Mouse (Mus musculus) MEL (cell line): ENCODE data around the gene Slc9b2. TPM values are rescaled to one million over a fixed set of nuclear protein-coding genes. Genes with fewer than 3 reads are reported as not detected.

ENCODE experiments used
- DNase-seq: peaks from one replicate; pipeline ENCODE4 v3.0.0; 2011; ENCODE audit warnings: low read depth, low spot score
- H3K27ac ChIP-seq: 2 replicates; pipeline ENCODE4 v1.5.1; 2012; ENCODE audit warnings: low read depth, mild to moderate bottlenecking, control low read depth, low read length, moderate library complexity; ENCODE audit not compliant: control insufficient read depth
- H3K27me3 ChIP-seq, 2 experiments: fragments of 150-350 bp in 1 of 2; sonication (generic) in 1 of 2; 2 replicates each; pipeline ENCODE4 v1.6.1; 2012; ENCODE audit warnings: low read length in 2 of 2, mild to moderate bottlenecking in 2 of 2, improper control_type of control experiment in 1 of 2, moderate library complexity in 1 of 2; ENCODE audit not compliant: insufficient read depth in 2 of 2, control insufficient read depth in 1 of 2
- H3K36me3 ChIP-seq, 2 experiments: 2 replicates each; pipeline ENCODE4 v1.6.1; 2012 to 2014; ENCODE audit warnings: low read length in 2 of 2, improper control_type of control experiment in 1 of 2, inconsistent platforms in 1 of 2, mild to moderate bottlenecking in 1 of 2; ENCODE audit not compliant: insufficient read depth in 2 of 2, control insufficient read depth in 1 of 2
- H3K4me1 ChIP-seq, 2 experiments: fragments of 150-350 bp in 1 of 2; sonication (generic) in 1 of 2; 2 replicates each; pipeline ENCODE4 v1.6.1; 2012; ENCODE audit warnings: low read length in 2 of 2, improper control_type of control experiment in 1 of 2, mild to moderate bottlenecking in 1 of 2; ENCODE audit not compliant: insufficient read depth in 2 of 2, control insufficient read depth in 1 of 2
- H3K4me3 ChIP-seq, 2 experiments: fragments of 150-350 bp in 1 of 2; sonication (generic) in 1 of 2; 2 replicates each; pipeline ENCODE4 v1.5.1; 2012; ENCODE audit warnings: low read depth in 2 of 2, low read length in 2 of 2, mild to moderate bottlenecking in 2 of 2, moderate library complexity in 2 of 2, control low read depth in 1 of 2, improper control_type of control experiment in 1 of 2; ENCODE audit not compliant: control insufficient read depth in 1 of 2, insufficient read depth in 1 of 2
- H3K79me2 ChIP-seq: 2 replicates; pipeline ENCODE4 v1.6.1; 2012; ENCODE audit warnings: mild to moderate bottlenecking, low read length, moderate library complexity; ENCODE audit not compliant: control insufficient read depth, poor library complexity, insufficient read depth
- H3K9ac ChIP-seq: 2 replicates; pipeline ENCODE4 v1.6.1; 2012; ENCODE audit warnings: low read depth, mild to moderate bottlenecking, control low read depth, low read length, moderate library complexity; ENCODE audit not compliant: control insufficient read depth, poor library complexity, severe bottlenecking
- H3K9me3 ChIP-seq: fragments of 150-350 bp; sonication (generic); replicated peaks from 2 replicates; pipeline ENCODE4 v1.6.1; 2012; ENCODE audit warnings: mild to moderate bottlenecking, low read length, improper control_type of control experiment, moderate library complexity; ENCODE audit not compliant: insufficient read depth
- BHLHE40 ChIP-seq: IDR thresholded peaks from 2 replicates; pipeline ENCODE4 v1.6.1; 2012; ENCODE audit warnings: low read depth, mild to moderate bottlenecking, inconsistent platforms, low read length, improper control_type of control experiment, borderline replicate concordance
- CHD1 ChIP-seq: IDR thresholded peaks from 2 replicates; pipeline ENCODE4 v1.6.1; 2012; ENCODE audit warnings: low read depth, mild to moderate bottlenecking, inconsistent platforms, low read length, improper control_type of control experiment
- CHD2 ChIP-seq: IDR thresholded peaks from 2 replicates; pipeline ENCODE4 v1.6.1; 2011; ENCODE audit warnings: low read length, improper control_type of control experiment
- CTCF ChIP-seq, 3 experiments: IDR thresholded peaks in 2 of 3; conservative IDR thresholded peaks in 1 of 3; 2 replicates each; pipeline ENCODE4 v1.5.1; 2011 to 2012; ENCODE audit warnings: low read length in 3 of 3, low read depth in 2 of 3, mild to moderate bottlenecking in 2 of 3, improper control_type of control experiment in 1 of 3, inconsistent platforms in 1 of 3, mixed read lengths in 1 of 3, moderate library complexity in 1 of 3; ENCODE audit not compliant: control insufficient read depth in 1 of 3, insufficient read depth in 1 of 3, poor library complexity in 1 of 3, severe bottlenecking in 1 of 3
- ETS1 ChIP-seq: IDR thresholded peaks from 2 replicates; pipeline ENCODE4 v1.6.1; 2012; ENCODE audit warnings: low read depth, mild to moderate bottlenecking, inconsistent platforms, low read length, improper control_type of control experiment, moderate library complexity
- GABPA ChIP-seq: IDR thresholded peaks from 2 replicates; pipeline ENCODE4 v1.6.1; 2012; ENCODE audit warnings: low read depth, mild to moderate bottlenecking, inconsistent platforms, low read length, improper control_type of control experiment, moderate library complexity
- HCFC1 ChIP-seq: IDR thresholded peaks from 2 replicates; pipeline ENCODE4 v1.6.1; 2012; ENCODE audit warnings: low read depth, mild to moderate bottlenecking, inconsistent platforms, low read length, improper control_type of control experiment, moderate library complexity
- MYB ChIP-seq: IDR thresholded peaks from 2 replicates; pipeline ENCODE4 v1.6.1; 2011; ENCODE audit warnings: mild to moderate bottlenecking, low read depth, low read length, improper control_type of control experiment
- NELFE ChIP-seq: IDR thresholded peaks from 2 replicates; pipeline ENCODE4 v1.6.1; 2011; ENCODE audit warnings: low read depth, low read length, improper control_type of control experiment
- POLR2AphosphoS2 ChIP-seq: IDR thresholded peaks from 2 replicates; pipeline ENCODE4 v1.6.1; 2011; ENCODE audit warnings: low read length, improper control_type of control experiment
- RAD21 ChIP-seq: IDR thresholded peaks from 2 replicates; pipeline ENCODE4 v1.6.1; 2011; ENCODE audit warnings: mild to moderate bottlenecking, low read depth, low read length, improper control_type of control experiment
- SIN3A ChIP-seq: IDR thresholded peaks from 2 replicates; pipeline ENCODE4 v1.6.1; 2012; ENCODE audit warnings: low read length, improper control_type of control experiment, inconsistent platforms
- SMC3 ChIP-seq: IDR thresholded peaks from 2 replicates; pipeline ENCODE4 v1.6.1; 2011; ENCODE audit warnings: low read depth, low read length, improper control_type of control experiment
- USF1 ChIP-seq: IDR thresholded peaks from 2 replicates; pipeline ENCODE4 v1.6.1; 2014; ENCODE audit warnings: low read depth, mild to moderate bottlenecking, inconsistent platforms, low read length, improper control_type of control experiment, moderate library complexity
- ZKSCAN1 ChIP-seq: IDR thresholded peaks from 2 replicates; pipeline ENCODE4 v1.6.1; 2012; ENCODE audit warnings: low read depth, mild to moderate bottlenecking, inconsistent platforms, low read length, improper control_type of control experiment, moderate library complexity
- polyA plus RNA-seq, 2 experiments: library from polyadenylated mRNA; stranded (reverse) in 1 of 2; unstranded in 1 of 2; fragments of >175 nt in 1 of 2; fragments of >200 nt in 1 of 2; gene quantifications; 2 replicates each; pipeline versions ENCODE4 v1.2.1 to v1.2.4; 2012; ENCODE audit warnings: low replicate concordance in 2 of 2, low read depth in 1 of 2; ENCODE audit not compliant: insufficient read length in 2 of 2, insufficient read depth in 1 of 2, missing spikeins in 1 of 2
- total RNA-seq: library from RNA; depleted of rRNA; stranded (reverse); fragments of 300-350 nt; gene quantifications from 2 replicates; pipeline ENCODE4 v1.2.3, GENCODE M21; 2012

Gene Slc9b2
- total and polyA plus RNA-seq, 3 experiments = 1.0 to 1.3 TPM; not detected in 1

GRCm38 (mm10) chr3:135304060-135304459 lies 3.4 kb upstream of the Slc9b2 start:
- peaks cover 0 to 9% of the 10 kb centered on the region in 2 experiments; a peak in 2 of 4 replicates for H3K36me3 ChIP-seq
- TF ChIP-seq USF1 (no peak), SIN3A (no peak), NELFE (no peak), HCFC1 (no peak), BHLHE40 (no peak), ZKSCAN1 (no peak)
- no peaks in the 10 kb centered on the region for H3K9me3 ChIP-seq
- H3K4me1 ChIP-seq = peaks cover 0 to 18% of the 10 kb centered on the region in 2 experiments; a peak in 3 of 4 replicates
- H3K27me3 ChIP-seq = no peaks in the 10 kb centered on the region; a peak in 2 of 4 replicates
- H3K27ac ChIP-seq = no peak overlapping the region
- no peak overlapping the region for H3K4me3 ChIP-seq
- no peak overlapping the region for H3K9ac ChIP-seq
- H3K79me2 ChIP-seq = no peaks in the 10 kb centered on the region
- no peak for DNase-seq

GRCm38 (mm10) chr3:135304566-135304965 lies 2.9 kb upstream of the Slc9b2 start:
- no peak overlapping the region for H3K4me3 ChIP-seq
- no peaks in the 10 kb centered on the region; a peak in 2 of 4 replicates for H3K27me3 ChIP-seq
- H3K36me3 ChIP-seq = peaks cover 0 to 8% of the 10 kb centered on the region in 2 experiments; a peak in 2 of 4 replicates
- H3K9me3 ChIP-seq = no peaks in the 10 kb centered on the region
- no peaks in the 10 kb centered on the region for H3K79me2 ChIP-seq
- no peak for TF ChIP-seq CHD2
- TF ChIP-seq RAD21 = no peak
- no peak for TF ChIP-seq SIN3A
- TF ChIP-seq ETS1 = no peak
- TF ChIP-seq MYB = no peak
- TF ChIP-seq USF1 = no peak
- peaks cover 0 to 18% of the 10 kb centered on the region in 2 experiments; a peak in 3 of 4 replicates for H3K4me1 ChIP-seq
- no peak for DNase-seq
- H3K27ac ChIP-seq = no peak overlapping the region
- no peak overlapping the region for H3K9ac ChIP-seq

- H3K27me3 ChIP-seq = no peaks in the 10 kb centered on the region
- H3K79me2 ChIP-seq = no peaks in the 10 kb centered on the region
- no peak overlapping the region for H3K27ac ChIP-seq
- peak; percentile 28; the same call in 1 of the 2 replicates for TF ChIP-seq SMC3
- no peak for TF ChIP-seq POLR2AphosphoS2
- TF ChIP-seq GABPA = no peak
- peak in 2 of 3 experiments; percentile 19 to 30; a peak in 3 of 6 replicates for TF ChIP-seq CTCF (IDR thresholded peaks at IDR 0.05 in 2 of 3, conservative IDR thresholded peaks at IDR 0.05 in 1 of 3; ENCODE audit: control insufficient read depth in 1 of 3, insufficient read depth in 1 of 3, low read depth in 2 of 3, low read length in 3 of 3, poor library complexity in 1 of 3, severe bottlenecking in 1 of 3)
- no peak for TF ChIP-seq CHD1
- no peak for DNase-seq
- H3K9ac ChIP-seq = no peak overlapping the region
- peaks cover 0 to 5% of the 10 kb centered on the region in 2 experiments; a peak in 2 of 4 replicates for H3K4me1 ChIP-seq
- no peak overlapping the region for H3K4me3 ChIP-seq
- no peaks in the 10 kb centered on the region for H3K9me3 ChIP-seq
- peaks cover 0 to 7% of the 10 kb centered on the region in 2 experiments; a peak in 2 of 4 replicates for H3K36me3 ChIP-seq
These were observed 5.5 kb downstream of the Slc9b2 start for GRCm38 (mm10) chr3:135312916-135313491.
